Mouse (Mus musculus) midbrain, embryonic 13.5 days (tissue): ENCODE results near the gene Serpina1f. TPM values are rescaled to one million over a fixed set of nuclear protein-coding genes. Genes with fewer than 3 reads are reported as not detected.

Source experiments
- ATAC-seq: fragments of 200-750 bp; cut with Nextera tagmentation; 2 replicates; pipeline ENCODE4 v1.8.0; 2017; ENCODE audit warnings: mild to moderate bottlenecking, moderate TSS enrichment, moderate library complexity
- H3K27ac ChIP-seq: fragments of 300-500 bp; sonication (generic); 2 replicates; pipeline ENCODE4 v1.5.1; 2015; ENCODE audit warnings: inconsistent platforms, mild to moderate bottlenecking, moderate library complexity
- H3K27me3 ChIP-seq: fragments of 300-500 bp; sonication (generic); 2 replicates; pipeline ENCODE4 v1.6.1; 2015; ENCODE audit warnings: mild to moderate bottlenecking, inconsistent platforms
- H3K36me3 ChIP-seq: fragments of 300-500 bp; sonication (generic); 2 replicates; pipeline ENCODE4 v1.6.1; 2015; ENCODE audit warnings: mild to moderate bottlenecking, inconsistent platforms
- H3K4me1 ChIP-seq: fragments of 300-500 bp; sonication (generic); replicated peaks from 2 replicates; pipeline ENCODE4 v1.6.1; 2015; ENCODE audit warnings: inconsistent platforms
- H3K4me2 ChIP-seq: fragments of 300-500 bp; sonication (generic); replicated peaks from 2 replicates; pipeline ENCODE4 v1.6.1; 2015; ENCODE audit warnings: moderate library complexity, mild to moderate bottlenecking, inconsistent platforms
- H3K4me3 ChIP-seq: fragments of 300-500 bp; sonication (generic); replicated peaks from 2 replicates; pipeline ENCODE4 v1.5.1; 2015; ENCODE audit warnings: mild to moderate bottlenecking, inconsistent platforms
- H3K9ac ChIP-seq: fragments of 300-500 bp; sonication (generic); replicated peaks from 2 replicates; pipeline ENCODE4 v1.6.1; 2015; ENCODE audit warnings: mild to moderate bottlenecking, inconsistent platforms
- H3K9me3 ChIP-seq: fragments of 300-500 bp; sonication (generic); 2 replicates; pipeline ENCODE4 v1.6.1; 2016; ENCODE audit warnings: mild to moderate bottlenecking, inconsistent platforms
- WGBS: fragments of 180-500 bp; shearing (Covaris S2); methylation state at CpG from one replicate; pipeline ENCODE4 v1.1.7; 2015; 5-methylcytosine and 5-hydroxymethylcytosine counted together
- polyA plus RNA-seq: library from polyadenylated mRNA; unstranded; fragments of >200 nt; fragmentation: Nextera tagmentation; extraction: Ambion mirVana; gene quantifications from 2 replicates; pipeline ENCODE4 v1.2.1, GENCODE M21; 2015

Serpina1f gene
- polyA plus RNA-seq, 1 experiment from 2014 or later, result not detected

DNA sequence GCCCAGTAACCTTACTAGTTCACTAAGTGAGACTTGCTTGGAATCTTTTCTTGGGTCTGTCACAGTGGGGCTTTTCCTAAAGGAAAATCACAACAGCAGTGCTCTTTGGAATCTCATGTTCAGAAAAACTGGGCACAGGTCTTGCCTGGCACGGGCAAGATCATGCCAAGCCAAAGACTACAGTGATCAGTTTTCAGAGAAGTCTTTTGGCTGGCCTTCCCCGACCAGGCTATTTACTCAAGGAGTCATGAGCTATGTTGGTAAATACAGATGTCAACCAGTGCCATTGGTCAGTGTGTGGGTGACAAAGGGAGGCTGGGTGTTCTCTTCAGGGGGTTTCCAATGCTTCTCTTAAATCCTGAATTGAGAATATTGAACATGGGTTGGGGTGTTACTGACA is 36.2 kb downstream of the Serpina1f start:
- Histone ChIP-seq H3K27me3 (no peaks in the 10 kb centered on the region), H3K4me3 (no peak overlapping the region), H3K4me2 (no peak overlapping the region), H3K4me1 (no peaks in the 10 kb centered on the region), H3K36me3 (no peaks in the 10 kb centered on the region), H3K9me3 (no peaks in the 10 kb centered on the region), H3K27ac (no peak overlapping the region), H3K9ac (no peak overlapping the region)
- ATAC-seq, result no peak
- 90% methylated on average over 2 of the region's 2 CpGs for WGBS

DNA sequence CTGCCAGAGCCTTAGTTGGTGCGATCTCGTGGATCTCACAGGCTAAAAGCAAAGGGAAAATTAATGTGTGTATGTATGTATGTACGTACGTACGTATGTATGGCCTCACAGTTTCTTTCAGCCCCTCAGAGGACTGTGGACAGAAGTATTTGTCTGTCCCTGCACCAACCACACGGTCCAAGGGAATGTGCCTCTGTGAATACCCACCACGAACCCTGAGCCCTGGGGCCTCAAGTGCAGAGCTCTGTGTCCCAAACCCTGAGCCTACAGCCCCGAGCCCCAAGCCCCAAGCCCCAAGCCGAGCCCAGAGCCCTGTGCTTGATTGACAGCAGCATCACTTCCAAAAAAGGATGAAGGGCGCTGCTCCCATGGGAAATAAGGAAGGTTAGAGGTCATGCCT is 37.3 kb downstream of the Serpina1f start:
- ATAC-seq, result no peak
- no peaks in the 10 kb centered on the region for H3K27me3 ChIP-seq
- H3K9ac ChIP-seq, result no peak overlapping the region
- no peak overlapping the region for H3K4me2 ChIP-seq
- no peaks in the 10 kb centered on the region for H3K9me3 ChIP-seq
- no peak overlapping the region for H3K4me3 ChIP-seq
- no peak overlapping the region for H3K27ac ChIP-seq
- 83% methylated on average over 10 of the region's 10 CpGs for WGBS
- H3K4me1 ChIP-seq, result no peaks in the 10 kb centered on the region
- H3K36me3 ChIP-seq, result no peaks in the 10 kb centered on the region

DNA sequence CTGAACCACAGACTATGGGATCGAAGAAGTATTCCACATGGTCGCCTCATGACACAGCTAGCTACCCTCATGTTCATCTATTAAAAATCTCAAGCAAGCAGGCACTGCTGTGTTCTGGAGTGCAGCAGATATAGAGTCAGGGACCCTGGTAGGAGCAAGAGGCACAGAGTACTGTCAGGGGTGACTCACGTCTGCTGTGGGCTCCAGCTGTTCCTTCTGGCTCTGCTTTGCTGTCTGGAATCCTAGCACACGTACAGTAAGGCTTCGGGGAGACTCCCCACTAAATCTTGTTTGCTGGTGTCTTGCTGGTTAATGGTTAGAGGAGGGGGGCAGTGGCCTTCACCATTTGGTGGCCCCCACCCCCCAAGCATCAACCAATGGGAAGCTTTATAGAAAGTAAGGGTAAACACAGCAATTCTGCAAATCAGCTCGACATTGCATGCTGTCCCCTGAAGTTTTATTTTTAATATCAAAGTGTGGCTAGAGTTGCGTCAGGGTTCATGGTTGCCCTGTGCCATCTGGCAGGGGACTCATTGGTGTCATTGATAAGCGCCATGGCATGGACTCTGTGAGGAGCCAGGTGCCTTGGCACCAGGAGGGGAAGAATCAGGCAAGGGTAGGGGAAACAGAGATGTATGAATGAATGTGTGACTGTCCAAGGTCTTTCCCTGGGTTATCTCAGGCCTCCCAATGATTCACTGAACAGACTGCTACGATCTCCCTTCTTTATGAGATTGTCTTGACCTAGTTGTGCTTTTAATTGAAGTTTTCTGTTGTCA is 38.3 kb downstream of the Serpina1f start, which contains the start of gene Serpina6:
TSS of gene Serpina6 (minus strand) at position 365 of the 779 bp plus-strand sequence.
- no peak within 1 kb of the TSS for H3K9ac ChIP-seq
- H3K9me3 ChIP-seq, result no peaks in the 10 kb centered on the region
- no peaks in the 10 kb centered on the region for H3K36me3 ChIP-seq
- no peak for ATAC-seq
- H3K4me3 ChIP-seq, result no peak within 1 kb of the TSS
- WGBS, result 86% methylated on average over 9 of the region's 9 CpGs
- H3K27ac ChIP-seq, result no peak within 1 kb of the TSS
- H3K27me3 ChIP-seq, result no peaks in the 10 kb centered on the region
- H3K4me1 ChIP-seq, result no peaks in the 10 kb centered on the region
- H3K4me2 ChIP-seq, result no peak within 1 kb of the TSS

DNA sequence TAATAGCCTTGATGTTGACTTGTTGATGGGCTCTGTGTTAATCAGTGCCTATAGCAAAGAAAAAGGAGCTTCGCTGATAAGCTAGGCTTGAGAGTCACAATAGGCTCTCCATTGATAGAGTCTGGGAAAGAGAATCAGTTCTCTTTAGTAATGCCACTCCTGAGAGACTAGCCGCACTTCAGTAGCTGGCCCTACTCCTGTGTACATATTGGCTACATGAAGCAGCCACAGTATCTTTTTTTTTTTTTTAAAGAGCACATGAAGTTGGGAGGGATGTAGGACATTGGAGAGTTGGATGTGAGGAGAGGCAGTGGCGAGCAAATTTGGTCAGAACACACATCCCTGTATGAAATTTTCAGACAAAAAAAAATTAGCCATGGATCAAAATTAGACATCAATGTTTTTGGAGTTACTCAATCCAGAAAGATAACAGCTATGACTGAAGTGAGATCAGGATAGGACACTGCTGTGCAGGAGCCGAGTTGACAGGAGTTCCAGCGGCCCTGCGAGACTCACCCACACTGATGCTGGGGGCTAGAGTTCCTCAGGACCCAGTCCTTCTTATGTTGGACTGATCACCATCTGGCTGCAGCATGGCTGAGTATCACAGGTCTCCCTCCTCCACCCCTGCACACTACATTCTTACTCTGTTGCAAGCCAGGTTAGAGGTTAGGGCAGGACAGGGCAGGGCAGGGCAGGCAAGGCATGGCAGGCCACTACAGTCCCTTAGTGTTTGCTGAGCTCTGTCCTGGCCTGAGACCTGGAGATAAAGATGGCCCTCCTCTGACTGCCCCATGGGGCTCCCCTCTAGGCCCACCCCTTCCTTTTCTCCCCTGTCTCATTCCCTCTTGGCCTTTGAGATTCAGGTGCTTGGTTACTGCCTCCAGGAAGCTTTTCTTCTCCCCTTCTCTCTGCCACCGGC is 39.9 kb downstream of the Serpina1f start:
- ATAC-seq, result no peak
- Histone ChIP-seq H3K27ac (no peak overlapping the region), H3K9ac (no peak overlapping the region), H3K36me3 (no peaks in the 10 kb centered on the region), H3K4me2 (no peak overlapping the region), H3K4me3 (no peak overlapping the region), H3K27me3 (no peaks in the 10 kb centered on the region), H3K9me3 (0 out of 2 replicates have a peak, but pooled peaks cover 2% of the 10 kb centered on the region), H3K4me1 (no peaks in the 10 kb centered on the region)
- WGBS, result 85% methylated on average over 7 of the region's 7 CpGs

DNA sequence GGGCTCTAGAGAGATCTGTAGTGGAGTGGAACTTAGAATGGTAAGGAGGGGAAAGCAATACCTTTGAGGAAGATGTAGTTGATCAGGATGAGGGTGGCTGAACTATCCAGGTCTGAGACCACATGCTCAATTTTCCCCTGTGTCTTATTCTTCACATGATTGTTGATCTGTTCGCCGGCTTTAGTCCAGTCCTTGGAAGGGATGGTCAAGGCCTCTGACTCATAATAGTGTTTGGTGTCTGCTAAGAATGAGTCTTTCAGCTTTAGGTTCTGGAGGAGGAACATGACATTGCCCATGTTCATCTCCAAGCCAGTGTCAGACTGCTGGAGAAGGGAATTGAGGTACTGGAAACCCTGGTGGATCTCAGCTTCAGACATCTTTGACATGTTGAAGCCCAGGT is 41.5 kb downstream of the Serpina1f start:
- no peak overlapping the region for H3K27ac ChIP-seq
- H3K4me2 ChIP-seq, result no peak overlapping the region
- no peak for ATAC-seq
- no peak overlapping the region for H3K4me3 ChIP-seq
- H3K4me1 ChIP-seq, result no peaks in the 10 kb centered on the region
- H3K9me3 ChIP-seq, result 0 out of 2 replicates have a peak, but pooled peaks cover 4% of the 10 kb centered on the region
- no peaks in the 10 kb centered on the region for H3K36me3 ChIP-seq
- H3K27me3 ChIP-seq, result no peaks in the 10 kb centered on the region
- H3K9ac ChIP-seq, result no peak overlapping the region
- WGBS, result 91% methylated on average over 2 of the region's 2 CpGs

DNA sequence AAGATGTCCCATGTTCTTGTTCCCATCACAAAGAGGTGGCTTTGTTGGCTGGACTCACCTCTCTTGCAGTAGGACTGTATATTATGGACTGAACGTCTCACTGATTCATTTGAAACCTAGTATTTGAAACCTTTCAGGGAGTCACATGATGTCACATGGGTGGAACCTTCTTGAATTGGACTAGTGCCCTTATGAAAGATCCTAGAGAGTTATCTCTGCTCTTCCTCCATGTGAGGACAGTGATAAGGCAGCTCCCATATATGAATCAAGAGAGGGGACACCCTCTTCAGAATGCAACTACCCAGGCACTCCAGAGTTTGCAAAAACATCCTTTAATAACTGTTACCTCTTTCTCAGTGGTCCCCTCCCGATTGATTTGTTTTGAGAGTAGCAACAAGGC is 49.0 kb downstream of the Serpina1f start:
- H3K4me1 ChIP-seq, result no peaks in the 10 kb centered on the region
- H3K27ac ChIP-seq, result no peak overlapping the region
- ATAC-seq, result no peak
- WGBS, result 88% methylated on average over 2 of the region's 2 CpGs
- no peak overlapping the region for H3K4me2 ChIP-seq
- H3K9ac ChIP-seq, result no peak overlapping the region
- no peak overlapping the region for H3K4me3 ChIP-seq
- H3K27me3 ChIP-seq, result no peaks in the 10 kb centered on the region
- H3K36me3 ChIP-seq, result no peaks in the 10 kb centered on the region
- H3K9me3 ChIP-seq, result 0 out of 2 replicates have a peak, but pooled peaks cover 4% of the 10 kb centered on the region

DNA sequence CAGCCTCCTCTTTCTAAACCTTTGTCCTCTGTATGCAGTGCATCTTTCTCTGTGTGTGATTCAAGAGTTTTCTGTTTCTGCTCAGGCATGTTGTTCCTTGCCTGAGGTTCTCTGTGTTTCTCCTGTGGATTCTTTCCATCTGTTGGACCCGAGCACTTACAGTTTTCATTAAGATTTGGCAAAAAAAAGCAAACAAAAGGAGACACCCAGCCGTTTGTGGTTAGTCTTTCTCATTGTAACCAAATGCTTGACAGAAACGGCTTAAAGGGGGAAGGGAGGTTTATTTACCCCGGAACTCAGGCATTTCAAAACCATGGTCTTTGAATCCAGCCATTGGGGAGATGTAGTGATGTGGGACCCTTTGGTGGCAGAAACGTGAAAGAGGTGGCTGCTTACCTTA is 50.7 kb downstream of the Serpina1f start:
- ATAC-seq, result no peak
- Histone ChIP-seq H3K27me3 (no peaks in the 10 kb centered on the region), H3K4me2 (no peak overlapping the region), H3K36me3 (no peaks in the 10 kb centered on the region), H3K27ac (no peak overlapping the region), H3K9me3 (no peaks in the 10 kb centered on the region), H3K4me1 (no peaks in the 10 kb centered on the region), H3K4me3 (no peak overlapping the region), H3K9ac (no peak overlapping the region)
- 38% methylated on average over 5 of the region's 5 CpGs for WGBS

DNA sequence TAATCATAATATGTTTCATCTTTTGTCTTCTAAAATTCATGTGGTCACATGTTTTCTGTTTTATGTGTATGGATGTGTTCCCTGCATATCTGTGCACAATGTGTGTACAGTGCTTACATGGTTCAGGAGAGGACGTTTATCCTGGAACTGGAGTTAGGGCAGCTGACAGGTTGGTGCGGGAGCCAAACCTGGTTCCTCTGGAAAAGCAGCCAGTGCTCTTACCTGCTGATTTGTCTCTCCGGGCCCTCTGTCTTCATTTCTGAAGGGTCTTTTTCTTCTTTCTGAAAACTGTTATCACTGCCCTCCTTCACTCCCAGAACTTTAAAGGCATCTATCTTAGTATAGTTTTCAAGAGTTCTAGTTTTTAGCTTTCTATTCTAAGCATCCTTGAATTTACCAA is 51.5 kb downstream of the Serpina1f start:
- no peaks in the 10 kb centered on the region for H3K27me3 ChIP-seq
- no peaks in the 10 kb centered on the region for H3K9me3 ChIP-seq
- no peak overlapping the region for H3K4me2 ChIP-seq
- no peaks in the 10 kb centered on the region for H3K4me1 ChIP-seq
- no peak overlapping the region for H3K4me3 ChIP-seq
- no peaks in the 10 kb centered on the region for H3K36me3 ChIP-seq
- no peak for ATAC-seq
- no peak overlapping the region for H3K9ac ChIP-seq
- WGBS, result 81% methylated on average over 3 of the region's 3 CpGs
- H3K27ac ChIP-seq, result no peak overlapping the region

DNA sequence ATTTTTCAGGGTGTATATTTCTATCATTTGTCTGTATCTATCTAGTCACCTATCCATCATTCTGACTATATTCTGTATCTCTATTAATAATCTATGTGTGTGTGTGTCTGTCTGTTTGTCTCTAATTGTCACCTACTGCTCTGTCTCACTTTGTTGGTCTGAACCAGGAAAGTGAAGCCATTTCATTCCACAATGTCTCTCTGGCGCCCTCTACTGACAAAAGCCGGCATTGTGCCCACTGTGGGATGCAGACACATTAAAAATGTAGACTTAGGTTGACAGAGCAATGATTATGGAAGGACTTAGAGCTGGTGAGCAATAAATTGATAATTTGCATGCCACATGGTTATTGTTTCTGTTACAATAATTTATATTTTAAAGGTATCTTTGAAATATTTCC is 52.0 kb downstream of the Serpina1f start:
- H3K27me3 ChIP-seq, result no peaks in the 10 kb centered on the region
- H3K9ac ChIP-seq, result no peak overlapping the region
- 0 out of 2 replicates have a peak, but pooled peaks have one; percentile 60 for ATAC-seq
- no peaks in the 10 kb centered on the region for H3K4me1 ChIP-seq
- H3K27ac ChIP-seq, result no peak overlapping the region
- H3K9me3 ChIP-seq, result no peaks in the 10 kb centered on the region
- no peaks in the 10 kb centered on the region for H3K36me3 ChIP-seq
- no peak overlapping the region for H3K4me3 ChIP-seq
- 0% methylated on average over 2 of the region's 2 CpGs for WGBS
- H3K4me2 ChIP-seq, result no peak overlapping the region

Other genes starting within 250 kb of the Serpina1f start
- gene Ifi27l2b, start 238.3 kb downstream of the Serpina1f start, polyA plus RNA-seq, result not detected in 2 replicates
- gene Ppp4r4, start 163.2 kb downstream of the Serpina1f start, polyA plus RNA-seq, result 2.0 and 2.2 TPM in 2 replicates
- gene Serpina10, start 64.1 kb downstream of the Serpina1f start, polyA plus RNA-seq, result 0.05 TPM in 1 of 2 replicates, not detected in the other
- 0.26 TPM in 1 of 2 replicates, not detected in the other for gene Serpina6, start 38.3 kb downstream of the Serpina1f start, polyA plus RNA-seq
- not detected in 2 replicates for gene Serpina16, start 19.4 kb downstream of the Serpina1f start, polyA plus RNA-seq
- gene Serpina1d, start 78.1 kb upstream of the Serpina1f start, polyA plus RNA-seq, result not detected in 2 replicates
- 1.1 TPM in 1 of 2 replicates, not detected in the other for gene Serpina1b, start 134.8 kb upstream of the Serpina1f start, polyA plus RNA-seq
- gene Serpina1a, start 168.0 kb upstream of the Serpina1f start, polyA plus RNA-seq, result 0.50 TPM in 1 of 2 replicates, not detected in the other
- gene Serpina1c, start 209.4 kb upstream of the Serpina1f start, polyA plus RNA-seq, result 0.22 TPM in 1 of 2 replicates, not detected in the other